Mouse (Mus musculus) lung, adult 2 months (tissue): ENCODE results near the gene Trove2.

Experiments used
- CTCF ChIP-seq: fragments of 200-500 bp; IDR thresholded peaks from 2 replicates; pipeline ENCODE4 v1.5.1; 2011; ENCODE audit warnings: mild to moderate bottlenecking, low read length, control low read depth; ENCODE audit not compliant: insufficient read depth
- POLR2A ChIP-seq: fragments of 200-500 bp; IDR thresholded peaks from 2 replicates; pipeline ENCODE4 v1.6.1; 2011; ENCODE audit warnings: low read depth, mild to moderate bottlenecking, control low read depth, low read length, borderline replicate concordance; ENCODE audit errors: extremely low read depth

- TF ChIP-seq CTCF = no peak
- no peak for TF ChIP-seq POLR2A
These were observed 31.0 kb downstream of the Trove2 start for GRCm38 (mm10) chr1:143745871-143746270.
